Mouse (Mus musculus) liver, adult 2 months (tissue): ENCODE data around the gene Map9. TPM values are rescaled to one million over a fixed set of nuclear protein-coding genes. Genes with fewer than 3 reads are reported as not detected.
"Not testable (repeated sequence)": the region's sequence is repeated elsewhere in the genome, so short reads cannot be mapped to it uniquely, and the experiment has no call there.

Experiments
- DNase-seq: peaks from one replicate; pipeline ENCODE4 v3.0.0-alpha.2; 2011; ENCODE audit warnings: low read depth, low spot score; ENCODE audit errors: extremely low read depth
- H3K27ac ChIP-seq: fragments of 200-500 bp; replicated peaks from 2 replicates; pipeline ENCODE4 v1.5.1; 2012; ENCODE audit warnings: low read depth, mild to moderate bottlenecking, control low read depth, inconsistent platforms, low read length; ENCODE audit not compliant: insufficient read depth
- H3K27me3 ChIP-seq: fragments of 200-500 bp; 2 replicates; pipeline ENCODE4 v1.6.1; 2012; ENCODE audit warnings: mild to moderate bottlenecking, moderate library complexity, low read length, inconsistent platforms; ENCODE audit not compliant: control insufficient read depth, insufficient read depth
- H3K36me3 ChIP-seq: fragments of 200-500 bp; 2 replicates; pipeline ENCODE4 v1.6.1; 2012; ENCODE audit warnings: low read length, inconsistent platforms; ENCODE audit not compliant: control insufficient read depth, insufficient read depth
- H3K4me1 ChIP-seq: fragments of 200-500 bp; 2 replicates; pipeline ENCODE4 v1.6.1; 2011; ENCODE audit warnings: low read length; ENCODE audit not compliant: control insufficient read depth, insufficient read depth
- H3K4me3 ChIP-seq: fragments of 200-500 bp; 2 replicates; pipeline ENCODE4 v1.5.1; 2011; ENCODE audit warnings: low read depth, mild to moderate bottlenecking, control low read depth, low read length, moderate library complexity; ENCODE audit not compliant: insufficient read depth
- H3K79me2 ChIP-seq: fragments of 200-500 bp; 2 replicates; pipeline ENCODE4 v1.6.1; 2012; ENCODE audit warnings: inconsistent platforms, mild to moderate bottlenecking, low read length, moderate library complexity; ENCODE audit not compliant: control insufficient read depth, insufficient read depth
- H3K9ac ChIP-seq: fragments of 200-500 bp; 2 replicates; pipeline ENCODE4 v1.6.1; 2012; ENCODE audit warnings: low read depth, mild to moderate bottlenecking, control low read depth, inconsistent platforms, low read length
- CTCF ChIP-seq: fragments of 200-500 bp; IDR thresholded peaks from 2 replicates; pipeline ENCODE4 v1.5.1; 2011; ENCODE audit warnings: low read depth, low read length, control low read depth
- POLR2A ChIP-seq: fragments of 200-500 bp; IDR thresholded peaks from 2 replicates; pipeline ENCODE4 v1.6.1; 2011; ENCODE audit warnings: low read length, control low read depth; ENCODE audit not compliant: insufficient read depth; ENCODE audit errors: extremely low read depth
- WGBS: fragments of 180-500 bp; shearing (Covaris S2); methylation state at CpG from one replicate; pipeline ENCODE4 v1.1.7; 2018; 5-methylcytosine and 5-hydroxymethylcytosine counted together
- polyA plus RNA-seq: library from polyadenylated mRNA; depleted of rRNA; stranded (reverse); fragments of >200 nt; gene quantifications from 2 replicates; pipeline ENCODE4 v1.2.3, GENCODE M21; 2012; rRNA removed
- total RNA-seq: library from RNA; depleted of rRNA; stranded (reverse); fragments of >200 nt; gene quantifications from 2 replicates; pipeline ENCODE4 v1.2.3, GENCODE M21; 2014; rRNA removed

Gene Map9
- total RNA-seq (0.13 and 0.28 TPM in 2 replicates), polyA plus RNA-seq (0.04 and 0.05 TPM in 2 replicates)

- no peak for TF ChIP-seq CTCF
- no peak for TF ChIP-seq POLR2A
- H3K4me3 ChIP-seq: peak within 1 kb of the TSS; percentile 71
- no peaks in the 10 kb centered on the region; the same call in 1 of the 2 replicates for H3K4me1 ChIP-seq
- peak within 1 kb of the TSS; percentile 20; the same call in 1 of the 2 replicates for H3K9ac ChIP-seq
- 1% methylated on average over 54 of the region's 54 CpGs for WGBS
- peak; percentile 98 for DNase-seq
- no peaks in the 10 kb centered on the region for H3K79me2 ChIP-seq
- no peaks in the 10 kb centered on the region for H3K36me3 ChIP-seq
- H3K27ac ChIP-seq: peak within 1 kb of the TSS; percentile 36; the same call in 1 of the 2 replicates
- H3K27me3 ChIP-seq: no peaks in the 10 kb centered on the region
These were observed at the start of gene Map9 for GRCm38 (mm10) chr3:82357797-82358524. Gene Map9 (plus strand): TSS chr3:82358044.

DNA sequence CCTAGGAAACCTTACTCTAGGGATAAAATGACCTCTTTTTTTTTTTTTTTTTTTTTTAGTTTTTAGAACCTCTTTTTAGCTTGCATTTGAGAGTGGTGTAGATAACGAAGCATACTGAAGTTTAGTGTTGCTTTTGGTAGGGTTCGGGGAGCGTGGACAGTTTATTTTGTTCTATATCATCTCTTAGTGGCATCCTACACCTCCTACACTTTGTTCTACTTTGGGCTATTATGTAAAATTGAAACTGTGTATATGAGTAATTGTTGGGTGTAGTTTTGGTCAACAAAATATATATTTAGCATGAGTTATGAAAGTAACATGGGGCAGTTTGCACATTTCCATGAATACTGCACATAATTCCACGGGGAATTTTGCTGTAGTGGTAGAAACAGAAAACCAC is 42.1 kb upstream of the Map9 start:
- Histone ChIP-seq H3K4me1 (peaks cover 2% of the 10 kb centered on the region; the same call in 1 of the 2 replicates), H3K79me2 (no peaks in the 10 kb centered on the region), H3K4me3 (no peak overlapping the region), H3K27ac (no peak overlapping the region), H3K9ac (no peak overlapping the region), H3K27me3 (no peaks in the 10 kb centered on the region), H3K36me3 (no peaks in the 10 kb centered on the region)
- no peak for DNase-seq
- WGBS: 96% methylated on average over 4 of the region's 4 CpGs
- TF ChIP-seq POLR2A: no peak
- TF ChIP-seq CTCF: no peak

- not testable (repeated sequence) for H3K4me1 ChIP-seq, H3K27ac ChIP-seq, H3K9ac ChIP-seq, H3K36me3 ChIP-seq, H3K27me3 ChIP-seq, H3K79me2 ChIP-seq, DNase-seq, H3K4me3 ChIP-seq
- whole genome bisulfite sequencing: 94% methylated on average over 1 of the region's 1 CpGs
These were observed 31.1 kb upstream of the Map9 start for GRCm38 (mm10) chr3:82326736-82327135.

DNA sequence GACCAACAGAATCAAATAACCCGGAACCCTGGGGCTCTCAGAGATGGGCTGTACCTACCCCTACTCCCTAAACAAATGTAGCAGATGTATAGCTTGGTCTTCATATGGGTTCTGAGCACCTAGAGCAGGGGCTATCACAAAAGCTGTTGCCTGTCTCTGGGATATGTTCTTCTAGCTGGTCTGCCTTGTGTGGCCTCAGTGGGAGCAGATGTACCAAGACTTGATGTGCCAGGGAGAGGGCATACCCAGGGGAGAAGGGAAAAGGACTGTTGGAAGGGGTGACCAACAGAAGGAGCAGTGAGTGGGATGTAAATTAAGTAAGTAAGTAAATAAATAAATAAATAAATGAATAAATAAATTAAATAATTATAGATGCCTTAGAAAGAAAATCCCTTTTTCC is 25.8 kb upstream of the Map9 start:
- no peak overlapping the region for H3K9ac ChIP-seq
- H3K4me3 ChIP-seq: no peak overlapping the region
- peaks cover 2% of the 10 kb centered on the region; the same call in 1 of the 2 replicates for H3K4me1 ChIP-seq
- H3K36me3 ChIP-seq: no peaks in the 10 kb centered on the region
- no peak overlapping the region for H3K27ac ChIP-seq
- no peaks in the 10 kb centered on the region for H3K79me2 ChIP-seq
- WGBS: 87% methylated on average over 1 of the region's 1 CpGs
- TF ChIP-seq CTCF: no peak
- no peak for TF ChIP-seq POLR2A
- DNase-seq: no peak
- no peaks in the 10 kb centered on the region for H3K27me3 ChIP-seq

- no peak for DNase-seq
- H3K4me3 ChIP-seq: no peak overlapping the region
- H3K9ac ChIP-seq: no peak overlapping the region
- H3K36me3 ChIP-seq: no peaks in the 10 kb centered on the region
- WGBS: 90% methylated on average over 4 of the region's 4 CpGs
- H3K4me1 ChIP-seq: peaks cover 2% of the 10 kb centered on the region; the same call in 1 of the 2 replicates
- TF ChIP-seq POLR2A: no peak
- TF ChIP-seq CTCF: no peak
- H3K27me3 ChIP-seq: no peaks in the 10 kb centered on the region
- H3K27ac ChIP-seq: no peak overlapping the region
- H3K79me2 ChIP-seq: no peaks in the 10 kb centered on the region
These were observed 25.3 kb upstream of the Map9 start for GRCm38 (mm10) chr3:82332536-82332935.
